Mouse (Mus musculus) bone marrow macrophage, adult 2 months (primary cell): ENCODE measurements at regions not wholly inside any gene's neighbourhood (a gene's known extent, or its start where the extent isn't known, plus 50 kb on each side); places are given as distances from the start of the nearest gene placed in this dataset.

Experiments used
- CTCF ChIP-seq: IDR thresholded peaks from 2 replicates; pipeline ENCODE4 v1.5.1; 2012; ENCODE audit warnings: low read depth, mild to moderate bottlenecking, low read length, moderate library complexity
- POLR2A ChIP-seq: IDR thresholded peaks from 2 replicates; pipeline ENCODE4 v1.6.1; 2012; ENCODE audit warnings: mild to moderate bottlenecking, low read depth, low read length, borderline replicate concordance

GRCm38 (mm10) chrX:11633823-11634222 lies 306.2 kb downstream of the H2al1j start:
- TF ChIP-seq CTCF (no peak), POLR2A (no peak)
